Mouse (Mus musculus) hindbrain, embryonic 12.5 days (tissue): Measurements from ENCODE around the gene Ppp4c. TPM values are rescaled to one million over a fixed set of nuclear protein-coding genes. Genes with fewer than 3 reads are reported as not detected.

Experiments used
- ATAC-seq: fragments of 200-750 bp; cut with Nextera tagmentation; 2 replicates; pipeline ENCODE4 v1.8.0; 2017; ENCODE audit warnings: moderate TSS enrichment; ENCODE audit not compliant: low FRiP score
- H3K27ac ChIP-seq: fragments of 300-500 bp; sonication (generic); 2 replicates; pipeline ENCODE4 v1.5.1; 2016; ENCODE audit warnings: mild to moderate bottlenecking
- H3K27me3 ChIP-seq: fragments of 300-500 bp; sonication (generic); 2 replicates; pipeline ENCODE4 v1.6.1; 2016; ENCODE audit warnings: mild to moderate bottlenecking
- H3K36me3 ChIP-seq: fragments of 300-500 bp; sonication (generic); 2 replicates; pipeline ENCODE4 v1.6.1; 2016; ENCODE audit warnings: mild to moderate bottlenecking
- H3K4me1 ChIP-seq: fragments of 300-500 bp; sonication (generic); 2 replicates; pipeline ENCODE4 v1.6.1; 2016
- H3K4me2 ChIP-seq: fragments of 300-500 bp; sonication (generic); replicated peaks from 2 replicates; pipeline ENCODE4 v1.6.1; 2016; ENCODE audit warnings: mild to moderate bottlenecking
- H3K4me3 ChIP-seq: fragments of 300-500 bp; sonication (generic); 2 replicates; pipeline ENCODE4 v1.5.1; 2016; ENCODE audit warnings: mild to moderate bottlenecking
- H3K9ac ChIP-seq: fragments of 300-500 bp; sonication (generic); 2 replicates; pipeline ENCODE4 v1.6.1; 2016; ENCODE audit warnings: mild to moderate bottlenecking, moderate library complexity
- H3K9me3 ChIP-seq: fragments of 300-500 bp; sonication (generic); replicated peaks from 2 replicates; pipeline ENCODE4 v1.6.1; 2016; ENCODE audit warnings: mild to moderate bottlenecking
- WGBS: fragments of 180-500 bp; shearing (Covaris S2); methylation state at CpG from one replicate; pipeline ENCODE4 v1.1.7; 2016; 5-methylcytosine and 5-hydroxymethylcytosine counted together
- polyA plus RNA-seq: library from polyadenylated mRNA; unstranded; fragments of >200 nt; fragmentation: Nextera tagmentation; extraction: Ambion mirVana; gene quantifications from 2 replicates; pipeline ENCODE4 v1.2.1, GENCODE M21; 2016

The Ppp4c gene
- polyA plus RNA-seq, 1 experiment from 2014 or later: 294 TPM

DNA sequence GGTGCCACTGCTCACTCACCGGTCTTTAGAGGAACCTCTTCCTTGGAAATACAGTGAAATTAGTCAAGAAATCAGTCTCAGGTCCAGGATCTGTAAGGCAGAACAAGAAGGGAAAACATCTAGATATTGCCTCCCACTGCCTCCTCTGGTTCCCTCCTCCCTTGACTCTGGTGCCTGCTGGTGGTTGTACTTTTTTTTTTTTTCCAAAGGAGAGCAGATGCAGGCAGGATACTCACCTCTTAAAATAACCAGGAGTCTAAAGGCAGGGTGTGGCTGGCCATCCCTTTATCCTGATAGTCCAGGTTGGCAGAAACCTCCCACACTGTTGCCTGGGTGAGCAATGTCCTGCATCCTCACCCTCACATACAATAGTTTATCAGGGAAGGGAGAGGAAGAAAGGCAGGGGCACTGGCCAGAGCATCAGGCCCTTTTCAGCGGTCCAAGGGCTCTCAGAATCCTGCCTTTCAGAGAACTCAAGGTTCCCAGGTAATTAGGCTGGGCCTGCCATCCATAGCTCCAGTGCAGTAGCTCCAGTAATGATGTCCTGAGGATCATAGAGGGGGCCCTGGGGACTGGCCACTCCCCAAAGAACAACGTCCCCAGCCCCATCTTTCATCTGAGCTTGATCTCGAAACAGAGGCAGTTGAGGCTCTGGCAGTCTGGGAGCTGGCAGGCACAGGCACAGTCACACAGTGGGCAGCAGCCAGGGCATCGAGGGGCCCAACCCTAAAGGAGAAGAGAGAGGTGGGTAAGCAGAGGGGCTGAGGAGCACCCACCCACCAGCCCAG is 8.2 kb upstream of the Ppp4c start:
- ATAC-seq: no peak
- Histone ChIP-seq H3K36me3 (peaks cover 28% of the 10 kb centered on the region), H3K4me3 (peak overlapping the region; percentile 87), H3K9me3 (no peaks in the 10 kb centered on the region), H3K4me1 (peaks cover 41% of the 10 kb centered on the region), H3K9ac (peak overlapping the region; percentile 92), H3K4me2 (peak overlapping the region; percentile 82), H3K27me3 (no peaks in the 10 kb centered on the region), H3K27ac (peak overlapping the region; percentile 96)
- WGBS: 59% methylated on average over 5 of the region's 5 CpGs

DNA sequence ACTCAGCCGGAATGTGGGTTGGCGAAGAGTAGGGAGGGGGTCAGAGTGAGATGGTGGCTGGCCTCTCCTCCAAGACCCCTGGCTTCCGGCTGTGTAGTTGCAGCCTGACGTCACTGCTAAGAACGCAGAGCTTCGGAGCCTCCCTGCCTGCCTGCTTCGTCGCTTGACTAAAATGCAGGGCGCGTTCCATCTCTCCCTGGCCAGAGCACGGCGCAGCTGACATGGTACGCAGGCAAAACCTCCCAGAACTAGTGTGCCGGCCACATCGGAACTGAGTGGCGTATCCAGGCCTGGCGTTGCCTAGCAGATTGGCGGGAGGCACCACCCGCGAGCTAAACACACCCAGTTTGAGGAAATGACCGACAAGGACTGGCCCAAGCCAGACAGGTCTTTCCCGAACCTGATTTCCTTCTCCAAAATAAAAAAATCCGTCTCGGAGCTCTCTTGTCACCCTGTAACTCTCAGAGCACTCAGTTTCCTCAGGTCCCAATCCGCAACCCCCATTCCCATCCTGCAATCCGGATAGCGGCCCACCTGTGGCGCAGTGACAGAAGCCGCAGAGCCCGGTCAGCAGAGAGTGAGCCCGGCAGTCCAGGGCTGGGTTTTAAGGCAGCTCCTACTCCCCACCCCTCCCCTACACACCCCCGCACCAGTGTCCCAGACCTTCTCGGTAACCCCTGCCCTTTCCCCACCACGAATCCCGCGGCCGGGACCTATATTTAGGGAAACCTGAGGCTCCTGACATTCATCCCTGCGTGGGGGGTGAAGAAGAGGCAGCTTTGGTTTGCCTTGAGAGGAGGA is 7.4 kb upstream of the Ppp4c start:
- H3K9ac ChIP-seq: peak overlapping the region; percentile 92
- WGBS: 2% methylated on average over 36 of the region's 38 CpGs
- H3K4me1 ChIP-seq: peaks cover 41% of the 10 kb centered on the region
- H3K27me3 ChIP-seq: no peaks in the 10 kb centered on the region
- peak overlapping the region; percentile 82 for H3K4me2 ChIP-seq
- H3K9me3 ChIP-seq: no peaks in the 10 kb centered on the region
- peak overlapping the region; percentile 96 for H3K27ac ChIP-seq
- H3K4me3 ChIP-seq: peak overlapping the region; percentile 87
- ATAC-seq: peak; percentile 93
- peaks cover 36% of the 10 kb centered on the region for H3K36me3 ChIP-seq

DNA sequence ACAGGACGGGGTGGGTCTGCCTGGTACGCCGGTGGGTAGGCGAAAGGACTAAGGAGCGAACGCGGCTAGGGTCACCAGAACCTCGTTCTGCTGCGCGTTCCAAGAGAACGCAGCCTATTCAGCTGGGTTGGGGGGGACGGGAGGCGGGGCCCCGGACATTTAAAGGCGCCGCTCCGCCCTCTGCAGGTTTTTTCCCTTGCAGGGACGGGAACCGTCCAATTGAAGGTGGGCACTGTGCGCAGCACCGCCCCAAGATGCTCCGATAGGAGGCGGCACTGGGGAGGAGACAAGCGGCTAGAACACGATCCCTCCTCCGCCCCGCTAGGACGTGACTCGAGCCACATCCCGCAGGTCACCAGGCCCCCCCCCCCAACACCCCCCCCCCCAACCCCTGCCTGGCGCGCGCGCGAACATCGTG is 6.8 kb upstream of the Ppp4c start:
- WGBS: under 1% methylated on average over 30 of the region's 36 CpGs
- H3K27ac ChIP-seq: peak overlapping the region; percentile 96
- H3K4me3 ChIP-seq: peak overlapping the region; percentile 87
- H3K27me3 ChIP-seq: no peaks in the 10 kb centered on the region
- H3K36me3 ChIP-seq: peaks cover 36% of the 10 kb centered on the region
- H3K9me3 ChIP-seq: no peaks in the 10 kb centered on the region
- ATAC-seq: peak; percentile 96
- H3K9ac ChIP-seq: peak overlapping the region; percentile 92
- H3K4me1 ChIP-seq: peaks cover 41% of the 10 kb centered on the region
- H3K4me2 ChIP-seq: peak overlapping the region; percentile 82

DNA sequence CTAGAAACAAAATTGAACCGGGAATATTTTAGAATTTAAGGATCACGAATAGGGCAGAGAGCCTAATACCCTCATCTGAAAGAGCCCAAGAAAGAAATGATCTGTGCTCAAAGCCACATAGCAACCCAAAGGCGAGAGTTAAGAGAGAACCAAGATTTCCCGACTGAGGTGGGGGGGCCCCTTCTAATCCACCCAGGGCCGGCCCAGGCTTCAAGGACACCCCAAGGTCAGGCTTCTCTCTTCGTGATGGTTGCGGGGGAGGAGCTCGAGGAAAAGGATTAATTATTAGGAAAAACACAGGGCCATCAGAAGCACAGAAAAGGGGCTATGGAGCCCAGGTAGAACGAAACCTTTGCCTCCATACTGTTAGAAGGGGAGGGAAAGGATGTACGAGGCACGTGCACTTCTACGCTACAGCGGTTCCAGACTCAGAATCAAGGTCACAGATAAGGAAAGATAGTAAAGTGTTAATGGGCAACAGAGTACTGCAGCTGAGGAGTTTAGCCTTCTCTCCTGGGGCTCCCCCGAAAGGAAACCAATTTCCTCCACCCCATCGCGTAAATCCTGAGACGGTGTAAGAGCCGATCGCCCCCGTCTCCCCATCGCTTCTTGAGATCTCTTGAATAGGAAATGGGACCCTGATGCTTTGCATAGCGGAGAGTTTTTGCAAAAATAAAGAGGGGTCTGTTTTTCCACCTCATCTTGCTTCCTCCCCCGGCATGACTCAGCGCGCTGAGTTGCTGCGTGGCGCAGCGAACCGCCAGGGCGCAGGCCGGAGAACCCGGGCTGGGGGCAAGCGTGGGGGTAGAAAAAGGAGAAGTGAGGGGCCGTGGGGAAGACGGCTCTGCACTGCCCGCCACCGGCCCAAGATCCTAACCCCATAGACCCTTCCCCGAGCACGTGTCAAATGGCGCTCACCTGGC is 6.1 kb upstream of the Ppp4c start:
- ATAC-seq: 0 out of 2 replicates have a peak, but pooled peaks have one; percentile 1
- under 1% methylated on average over 40 of the region's 40 CpGs for WGBS
- Histone ChIP-seq H3K27ac (peak overlapping the region; percentile 96), H3K4me2 (peak overlapping the region; percentile 82), H3K9ac (peak overlapping the region; percentile 92), H3K4me3 (peak overlapping the region; percentile 87), H3K4me1 (peaks cover 41% of the 10 kb centered on the region), H3K27me3 (no peaks in the 10 kb centered on the region), H3K36me3 (peaks cover 33% of the 10 kb centered on the region), H3K9me3 (no peaks in the 10 kb centered on the region)

DNA sequence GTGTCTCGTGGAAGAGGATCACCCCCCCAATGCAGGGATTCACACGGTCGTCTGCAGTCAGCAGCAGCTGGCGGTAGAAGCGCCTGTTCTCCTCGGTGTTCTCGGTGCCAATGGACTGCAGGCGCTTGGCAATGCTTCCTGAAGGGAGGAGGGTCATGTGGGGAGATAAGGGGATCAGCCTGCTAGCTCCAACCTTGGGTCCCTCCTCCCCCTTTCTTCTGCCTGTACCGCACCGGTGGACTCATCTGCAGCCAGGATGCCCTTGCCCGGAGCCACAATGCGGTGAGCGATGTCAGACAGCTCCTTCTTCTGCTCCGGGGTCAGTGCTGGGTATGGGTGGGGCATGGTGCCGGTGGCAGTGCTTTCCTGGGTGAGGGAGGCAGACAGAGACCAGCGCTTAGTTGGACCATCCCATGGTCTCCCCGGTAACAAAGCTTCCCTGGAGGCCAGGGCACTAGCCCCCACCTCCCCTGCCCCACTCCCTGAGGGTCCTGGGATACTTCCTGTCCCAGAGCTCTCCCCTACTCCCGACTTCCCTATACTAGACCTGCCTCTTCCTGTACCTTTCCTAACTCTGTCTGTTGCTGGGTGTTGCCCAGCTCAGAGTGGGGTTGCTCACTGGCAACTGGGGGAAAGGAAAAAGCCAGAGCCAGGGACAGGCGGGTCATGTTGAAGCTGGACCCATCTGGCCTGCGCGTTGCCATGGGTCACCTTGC is 5.3 kb upstream of the Ppp4c start, which contains the start of gene Fam57b:
Gene Fam57b, plus strand, starts transcription at position 258 of the 716 bp plus-strand sequence.
- Histone ChIP-seq H3K4me3 (peak within 1 kb of the TSS; percentile 87), H3K27me3 (no peaks in the 10 kb centered on the region), H3K4me2 (peak within 1 kb of the TSS; percentile 82), H3K36me3 (peaks cover 29% of the 10 kb centered on the region), H3K9me3 (no peaks in the 10 kb centered on the region), H3K4me1 (peaks cover 48% of the 10 kb centered on the region), H3K9ac (peak within 1 kb of the TSS; percentile 92), H3K27ac (peak within 1 kb of the TSS; percentile 96)
- ATAC-seq: no peak
- 28% methylated on average over 21 of the region's 21 CpGs for WGBS

DNA sequence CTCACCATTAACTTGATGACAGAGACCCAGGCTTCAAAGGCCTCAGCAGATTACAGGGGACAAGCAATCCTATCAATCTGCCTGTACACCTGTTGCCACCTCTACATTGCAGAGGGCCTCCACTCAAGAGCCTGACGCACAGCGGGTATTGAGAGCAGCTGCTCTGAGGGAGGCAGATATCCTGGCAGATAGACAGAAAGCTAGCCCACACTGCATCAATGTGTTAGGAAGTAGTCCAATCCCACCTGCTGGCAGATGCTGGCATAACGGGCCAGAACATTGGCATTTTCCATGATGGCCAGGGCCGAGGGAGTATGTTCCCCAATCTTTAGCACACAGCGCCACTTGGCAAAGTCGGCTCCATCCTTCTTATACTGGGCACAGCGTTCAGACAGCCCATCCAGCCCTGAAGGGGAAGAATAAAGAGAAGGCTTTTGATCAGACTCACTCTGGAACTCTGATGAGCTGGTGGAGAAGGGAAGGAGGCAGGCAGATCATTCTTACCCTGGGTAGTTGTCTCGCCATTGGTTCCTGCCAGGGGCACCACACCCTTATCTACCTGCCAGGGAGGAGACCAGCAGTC is 4.1 kb upstream of the Ppp4c start:
- no peak overlapping the region for H3K4me3 ChIP-seq
- H3K27me3 ChIP-seq: no peaks in the 10 kb centered on the region
- peaks cover 50% of the 10 kb centered on the region for H3K4me1 ChIP-seq
- 79% methylated on average over 8 of the region's 8 CpGs for WGBS
- peaks cover 29% of the 10 kb centered on the region for H3K36me3 ChIP-seq
- no peak overlapping the region for H3K27ac ChIP-seq
- no peak for ATAC-seq
- no peak overlapping the region; the same call in 1 of the 2 replicates for H3K4me2 ChIP-seq
- H3K9me3 ChIP-seq: no peaks in the 10 kb centered on the region
- H3K9ac ChIP-seq: no peak overlapping the region

DNA sequence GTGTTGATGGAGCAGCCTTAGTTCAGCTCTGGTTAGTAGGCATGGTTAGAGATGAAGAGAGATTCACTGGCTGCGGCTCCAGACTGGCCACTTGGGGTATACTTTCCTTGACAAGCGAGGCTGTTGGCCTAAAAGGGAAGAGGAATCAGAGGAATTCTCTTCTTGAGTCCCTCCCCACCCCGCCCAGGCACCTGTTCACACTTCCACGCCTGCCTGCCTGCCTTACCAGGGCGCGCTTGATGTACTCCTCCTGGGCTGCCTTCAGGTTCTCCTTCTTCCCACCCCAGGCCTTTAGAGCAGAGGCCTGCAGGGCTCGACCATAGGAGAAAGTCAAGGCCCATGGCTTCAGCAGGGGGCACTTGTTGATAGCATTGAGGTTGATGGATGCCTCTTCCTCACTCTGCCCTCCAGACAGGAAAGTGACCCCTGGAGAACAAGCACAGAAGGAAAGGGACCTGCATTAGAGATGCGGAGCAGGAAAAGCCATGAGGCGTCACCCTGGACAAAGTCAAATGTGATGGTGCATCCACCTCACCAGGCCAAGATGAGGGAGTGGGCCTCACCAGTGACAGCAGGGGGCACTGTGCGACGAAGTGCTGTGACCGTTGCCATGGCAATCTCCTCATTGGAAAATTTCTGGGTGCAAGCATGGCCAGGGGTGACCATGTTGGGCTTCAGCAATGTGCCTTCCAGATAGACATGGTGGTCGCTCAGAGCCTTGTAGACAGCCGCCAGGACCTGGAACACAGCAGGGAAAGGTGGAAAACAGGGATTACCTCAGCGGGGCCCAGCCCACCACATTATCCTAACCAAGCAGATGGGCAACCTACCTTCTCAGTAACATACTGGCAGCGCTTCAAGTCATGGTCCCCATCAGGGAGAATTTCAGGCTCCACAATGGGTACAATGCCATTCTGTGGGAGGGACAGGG is 3.4 kb upstream of the Ppp4c start:
- no peaks in the 10 kb centered on the region for H3K9me3 ChIP-seq
- 75% methylated on average over 16 of the region's 16 CpGs for WGBS
- ATAC-seq: no peak
- no peak overlapping the region for H3K4me3 ChIP-seq
- H3K4me1 ChIP-seq: peaks cover 56% of the 10 kb centered on the region
- H3K27me3 ChIP-seq: no peaks in the 10 kb centered on the region
- no peak overlapping the region for H3K9ac ChIP-seq
- H3K27ac ChIP-seq: no peak overlapping the region
- H3K4me2 ChIP-seq: no peak overlapping the region
- H3K36me3 ChIP-seq: peaks cover 30% of the 10 kb centered on the region

DNA sequence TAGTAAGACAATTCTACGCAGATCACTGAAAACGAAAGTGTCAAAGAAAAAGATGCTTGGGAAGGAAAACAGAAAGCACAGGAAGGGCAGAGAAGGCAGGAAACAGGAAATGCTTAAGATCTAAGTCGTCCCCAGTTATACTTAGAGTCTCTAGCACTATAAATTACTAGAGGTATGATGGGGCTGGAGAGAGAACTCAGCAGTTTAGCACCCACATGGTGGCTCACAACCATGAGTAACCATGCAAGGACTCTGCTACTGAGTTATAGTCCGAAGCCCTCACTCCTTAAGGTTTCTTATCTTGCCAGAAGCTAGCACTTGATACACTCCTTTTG is 1.9 kb upstream of the Ppp4c start:
- Histone ChIP-seq H3K9ac (no peak overlapping the region), H3K4me2 (no peak overlapping the region), H3K4me1 (peaks cover 49% of the 10 kb centered on the region), H3K27me3 (no peaks in the 10 kb centered on the region), H3K27ac (no peak overlapping the region), H3K4me3 (no peak overlapping the region), H3K9me3 (no peaks in the 10 kb centered on the region), H3K36me3 (peaks cover 44% of the 10 kb centered on the region)
- WGBS: 74% methylated on average over 4 of the region's 4 CpGs
- no peak for ATAC-seq

DNA sequence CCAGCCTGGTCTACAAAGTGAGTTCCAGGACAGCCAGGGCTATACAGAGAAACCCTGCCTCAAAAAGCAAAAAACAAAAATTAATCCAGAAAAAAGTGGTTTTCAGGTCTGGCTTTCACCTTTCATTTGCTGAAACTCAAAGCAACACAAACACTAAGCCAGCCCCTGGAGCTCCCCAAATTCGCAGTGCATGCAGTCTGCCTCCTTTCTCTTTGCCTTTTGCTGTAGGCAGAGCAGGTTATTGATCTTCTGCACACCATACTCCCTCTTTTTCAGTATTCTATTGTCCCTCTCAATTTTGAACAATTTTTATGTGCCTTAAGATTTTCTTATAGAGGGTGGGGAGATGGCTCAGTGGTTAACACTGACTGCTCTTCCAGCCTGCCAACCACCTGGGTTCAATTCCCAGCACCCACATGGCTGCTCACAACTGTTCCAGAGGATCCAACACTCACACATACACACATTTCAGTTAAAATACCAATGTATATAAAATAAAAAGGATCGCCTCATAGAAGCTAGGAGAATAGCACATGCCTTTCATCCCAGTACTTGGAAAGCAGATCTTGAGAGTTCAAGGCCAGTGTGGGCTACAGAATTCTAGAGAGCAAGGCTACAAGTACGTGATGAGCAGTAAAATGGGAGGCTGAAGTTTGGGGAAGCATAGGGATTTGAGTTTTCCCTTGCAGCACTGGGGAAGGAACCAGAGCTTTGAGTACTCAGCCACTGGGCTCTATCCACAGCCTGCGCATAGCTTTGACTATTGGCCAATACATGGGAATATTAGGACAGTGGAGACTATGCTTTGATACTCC is 1.4 kb upstream of the Ppp4c start:
- no peaks in the 10 kb centered on the region for H3K9me3 ChIP-seq
- no peak for ATAC-seq
- no peak overlapping the region for H3K9ac ChIP-seq
- no peak overlapping the region for H3K4me2 ChIP-seq
- no peak overlapping the region for H3K27ac ChIP-seq
- no peak overlapping the region for H3K4me3 ChIP-seq
- H3K4me1 ChIP-seq: peaks cover 49% of the 10 kb centered on the region
- peaks cover 50% of the 10 kb centered on the region for H3K36me3 ChIP-seq
- WGBS: 77% methylated on average over 4 of the region's 4 CpGs
- no peaks in the 10 kb centered on the region for H3K27me3 ChIP-seq
